Mouse (Mus musculus) myocyte (in vitro differentiated cells): ENCODE measurements at regions not wholly inside any gene's neighbourhood (a gene's known extent, or its start where the extent isn't known, plus 50 kb on each side); places are given as distances from the start of the nearest gene placed in this dataset.

Experiments used
- CEBPB ChIP-seq: IDR thresholded peaks from 2 replicates; pipeline ENCODE4 v1.6.1; 2011; ENCODE audit warnings: mild to moderate bottlenecking, moderate library complexity; ENCODE audit not compliant: poor library complexity, insufficient read depth, severe bottlenecking
- E2F4 ChIP-seq: IDR thresholded peaks from one replicate; pipeline ENCODE4 v1.6.1; 2011; ENCODE audit warnings: mild to moderate bottlenecking, control low read depth, moderate library complexity; ENCODE audit not compliant: insufficient read depth
- MAX ChIP-seq: IDR thresholded peaks from one replicate; pipeline ENCODE4 v1.6.1; 2011; ENCODE audit warnings: low read depth, mild to moderate bottlenecking, control low read depth
- MYOD1 ChIP-seq, 3 experiments: IDR thresholded peaks; one replicate each; pipeline ENCODE4 v1.6.1; 2011; ENCODE audit warnings: control low read depth in 2 of 3, low read depth in 2 of 3, mild to moderate bottlenecking in 2 of 3, moderate library complexity in 1 of 3; ENCODE audit not compliant: insufficient read length in 2 of 3, control insufficient read depth in 1 of 3
- MYOG ChIP-seq, 3 experiments: IDR thresholded peaks; one replicate each; pipeline ENCODE4 v1.6.1; 2011; ENCODE audit warnings: control low read depth in 2 of 3, low read depth in 2 of 3, mild to moderate bottlenecking in 2 of 3; ENCODE audit not compliant: insufficient read length in 2 of 3, control insufficient read depth in 1 of 3, insufficient read depth in 1 of 3
- POLR2A ChIP-seq: IDR thresholded peaks from one replicate; pipeline ENCODE4 v1.6.1; 2011; ENCODE audit warnings: low read depth, mild to moderate bottlenecking, control low read depth, moderate library complexity; ENCODE audit not compliant: insufficient read length
- POLR2AphosphoS2 ChIP-seq: IDR thresholded peaks from one replicate; pipeline ENCODE4 v1.6.1; 2011; ENCODE audit warnings: low read depth, control low read depth; ENCODE audit not compliant: insufficient read length
- REST ChIP-seq: IDR thresholded peaks from one replicate; pipeline ENCODE4 v1.6.1; 2011; ENCODE audit warnings: mild to moderate bottlenecking, control low read depth, moderate library complexity; ENCODE audit not compliant: insufficient read depth, insufficient read length
- SRF ChIP-seq: IDR thresholded peaks from one replicate; pipeline ENCODE4 v1.6.1; 2011; ENCODE audit warnings: low read depth; ENCODE audit not compliant: control insufficient read depth, insufficient read length
- TCF12 ChIP-seq: IDR thresholded peaks from one replicate; pipeline ENCODE4 v1.6.1; 2011; ENCODE audit warnings: mild to moderate bottlenecking, control low read depth; ENCODE audit not compliant: poor library complexity, insufficient read depth, severe bottlenecking
- TCF3 ChIP-seq: IDR thresholded peaks from one replicate; pipeline ENCODE4 v1.6.1; 2011; ENCODE audit warnings: low read depth, control low read depth; ENCODE audit not compliant: insufficient read length
- USF1 ChIP-seq: IDR thresholded peaks from one replicate; pipeline ENCODE4 v1.6.1; 2011; ENCODE audit warnings: low read depth, mild to moderate bottlenecking, control low read depth, moderate library complexity

GRCm38 (mm10) chrX:12439447-12439846, 148.2 kb upstream of the Atp6ap2 start:
- TF ChIP-seq E2F4 = no peak
- TF ChIP-seq MAX = no peak
- TF ChIP-seq POLR2AphosphoS2 = no peak
- no peak for TF ChIP-seq POLR2A
- TF ChIP-seq USF1 = no peak
- peak; percentile 42 to 95 (median 90) for TF ChIP-seq MYOD1 (IDR thresholded peaks at IDR 0.05; ENCODE audit: control insufficient read depth in 1 of 3, insufficient read length in 2 of 3, low read depth in 2 of 3)
- TF ChIP-seq TCF3 = peak; percentile 41
- TF ChIP-seq TCF12 = peak; percentile 82
- no peak for TF ChIP-seq CEBPB
- peak; percentile 53 to 87 (median 60) for TF ChIP-seq MYOG (IDR thresholded peaks at IDR 0.05; ENCODE audit: control insufficient read depth in 1 of 3, insufficient read depth in 1 of 3, insufficient read length in 2 of 3, low read depth in 2 of 3)
- no peak for TF ChIP-seq SRF
- no peak for TF ChIP-seq REST
